Mouse (Mus musculus) adrenal gland, postnatal 10 days (tissue): ENCODE data around the gene Cpa1. TPM values are rescaled to one million over a fixed set of nuclear protein-coding genes. Genes with fewer than 3 reads are reported as not detected.

Experiments used
- DNase-seq: peaks from one replicate; pipeline ENCODE4 v3.0.0; 2021; ENCODE audit warnings: mixed read lengths
- total RNA-seq, 2 experiments: library from RNA; stranded (reverse); gene quantifications; 2 replicates each; pipeline ENCODE4 v1.2.3; 2021

The Cpa1 gene
- total RNA-seq, 2 experiments from 2014 or later: 0.36 TPM; not detected in 1

DNA sequence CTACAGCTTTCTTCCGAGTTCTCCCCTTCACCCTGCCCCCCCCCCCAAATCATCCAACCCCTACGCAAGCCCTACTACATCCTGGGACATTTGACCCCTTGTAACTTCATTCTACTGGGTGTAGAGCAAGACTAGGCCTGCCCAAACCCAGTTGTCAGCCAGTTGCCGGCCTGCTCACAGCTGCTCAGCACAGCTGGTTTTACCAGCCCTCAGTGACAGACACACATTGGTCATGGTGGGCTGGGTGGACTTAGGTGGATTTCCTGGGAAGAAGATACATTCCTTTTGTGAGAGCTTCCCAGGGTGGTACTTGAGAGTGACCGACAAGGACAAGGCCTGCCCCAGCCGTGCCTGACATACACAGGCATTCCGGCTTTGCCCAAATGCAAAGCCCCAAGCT, 18.0 kb upstream of the Cpa1 start:
- no peak for DNase-seq

DNA sequence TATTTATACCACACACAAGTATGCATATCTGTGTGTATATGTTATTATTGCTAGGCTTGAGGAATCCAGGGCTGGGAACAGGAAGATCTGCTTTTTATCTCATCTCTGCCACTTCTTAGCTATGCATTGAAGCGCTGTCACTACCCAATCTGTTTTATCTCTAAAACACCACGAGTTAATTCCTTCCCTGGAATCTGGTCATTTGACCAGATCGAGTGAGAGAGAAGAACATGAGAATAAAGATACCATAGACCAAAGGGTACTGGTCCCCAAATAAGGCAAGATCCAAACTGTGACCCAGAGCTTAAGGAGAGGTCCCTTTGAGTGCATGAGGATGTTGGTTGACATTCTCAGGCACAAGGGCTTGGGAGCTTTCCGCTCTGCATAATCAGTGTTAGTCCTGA, 17.0 kb upstream of the Cpa1 start:
- DNase-seq: no peak

DNA sequence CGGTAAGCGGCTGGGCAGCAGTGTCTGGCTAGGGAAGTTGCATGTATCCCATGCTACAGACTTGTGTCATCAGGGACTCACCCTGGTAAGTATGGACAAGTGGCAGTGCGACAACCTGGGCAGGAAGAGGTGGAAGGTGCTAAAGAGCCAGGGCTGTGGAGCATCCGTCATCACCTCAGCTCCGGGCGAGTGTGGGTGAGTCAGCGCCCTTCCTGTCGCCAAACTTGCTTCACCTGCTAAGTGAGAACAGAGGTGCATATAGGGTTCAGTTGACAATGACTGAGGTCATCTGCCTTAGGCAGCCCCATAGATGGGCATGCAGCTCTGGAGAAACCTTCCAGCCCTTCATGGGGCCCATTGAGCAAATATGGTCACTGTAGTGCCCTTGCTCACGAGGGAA, 14.3 kb upstream of the Cpa1 start:
- no peak for DNase-seq

DNA sequence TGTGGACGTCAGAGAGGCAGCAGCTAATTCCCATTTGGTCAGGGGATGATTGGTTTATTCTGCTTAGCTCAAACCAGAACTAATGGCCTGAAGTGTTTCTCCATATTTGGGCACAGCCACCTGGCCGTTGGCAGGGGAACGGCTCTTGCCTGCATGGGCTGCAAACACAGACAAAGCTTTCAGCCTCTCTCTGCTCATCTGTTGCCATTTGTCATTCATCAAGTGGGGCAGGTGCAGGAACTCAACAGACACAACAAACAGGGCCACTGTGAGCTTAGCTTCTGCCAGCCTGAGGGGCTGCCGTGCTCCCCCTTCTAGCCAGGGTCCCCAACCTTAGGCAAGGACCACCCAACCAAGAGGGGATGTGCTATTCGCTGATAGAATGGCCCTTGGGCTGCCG, 10.9 kb upstream of the Cpa1 start:
- no peak for DNase-seq

DNA sequence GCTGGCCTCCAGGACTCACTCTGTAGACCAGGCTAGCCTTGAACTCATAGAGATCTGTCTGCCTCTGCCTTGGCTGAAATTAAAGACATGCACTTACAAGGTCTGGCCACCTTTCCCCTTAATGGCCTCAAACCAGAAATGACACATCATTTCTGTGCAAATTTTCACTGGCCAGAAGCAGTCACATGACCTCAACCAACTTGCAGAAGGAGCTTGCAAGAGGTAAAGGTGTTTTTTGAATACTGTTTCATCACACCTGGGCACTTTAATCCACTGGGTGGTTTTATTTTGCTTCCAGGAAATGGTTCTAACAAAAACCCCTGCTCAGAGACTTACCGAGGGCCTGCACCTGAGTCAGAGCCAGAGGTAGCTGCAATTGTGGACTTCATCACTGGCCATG, 9.0 kb upstream of the Cpa1 start:
- DNase-seq: no peak

DNA sequence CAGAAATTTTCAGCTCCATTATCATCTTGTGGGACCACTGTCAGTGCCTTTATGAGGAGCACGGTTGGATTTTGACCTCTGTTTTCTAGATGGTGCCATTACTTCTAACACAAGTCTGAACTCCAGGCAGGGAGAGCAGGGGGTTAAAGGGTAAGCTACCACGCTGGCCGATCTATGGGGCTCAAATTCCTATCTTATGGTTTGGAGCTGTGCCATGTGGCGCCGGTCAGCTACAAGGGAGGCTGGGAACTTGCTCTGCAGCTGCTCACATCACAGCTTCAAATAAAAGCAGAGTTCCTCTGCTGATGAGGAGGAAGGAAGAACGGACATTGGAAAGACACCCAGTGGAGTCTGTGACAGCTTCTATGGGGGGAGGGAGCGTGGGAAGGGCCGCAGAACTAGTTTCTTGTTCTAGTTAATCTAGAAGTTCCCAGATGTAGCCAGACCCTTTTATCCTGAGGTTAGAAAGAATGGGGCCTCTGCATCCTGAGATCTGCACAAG, 3.6 kb upstream of the Cpa1 start:
- DNase-seq: no peak

DNA sequence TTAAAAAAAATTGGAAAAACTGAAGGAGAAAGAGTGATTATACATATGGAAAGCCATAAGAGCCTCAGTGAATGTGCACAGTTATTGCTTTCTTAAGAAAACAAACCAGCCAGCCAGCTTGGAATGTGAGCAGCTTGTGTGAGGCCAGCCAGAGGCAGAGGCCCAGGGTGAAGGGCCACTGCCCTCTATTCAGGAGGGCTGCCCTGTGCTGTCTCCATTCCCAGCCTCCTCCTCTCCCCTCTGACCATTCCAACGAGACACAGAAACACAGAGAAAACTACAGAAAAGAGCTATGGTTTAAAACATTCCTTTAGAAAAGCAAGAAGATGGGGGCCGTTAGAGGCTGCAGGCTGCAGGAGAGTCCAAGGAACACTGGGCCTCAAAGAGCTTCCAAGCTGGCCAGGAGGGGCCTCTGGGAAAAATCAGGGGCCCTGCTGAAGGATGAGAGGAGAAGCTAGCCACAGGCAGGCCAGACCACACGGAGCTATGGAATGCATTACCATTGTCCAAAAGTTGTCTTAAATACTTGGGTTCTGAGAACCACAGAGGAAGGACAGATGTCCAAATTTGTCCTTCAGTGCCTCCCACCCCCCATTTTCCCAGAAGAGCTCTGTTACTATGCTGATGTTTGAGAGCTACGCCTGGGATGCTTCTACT, 2.7 kb upstream of the Cpa1 start:
- no peak for DNase-seq

DNA sequence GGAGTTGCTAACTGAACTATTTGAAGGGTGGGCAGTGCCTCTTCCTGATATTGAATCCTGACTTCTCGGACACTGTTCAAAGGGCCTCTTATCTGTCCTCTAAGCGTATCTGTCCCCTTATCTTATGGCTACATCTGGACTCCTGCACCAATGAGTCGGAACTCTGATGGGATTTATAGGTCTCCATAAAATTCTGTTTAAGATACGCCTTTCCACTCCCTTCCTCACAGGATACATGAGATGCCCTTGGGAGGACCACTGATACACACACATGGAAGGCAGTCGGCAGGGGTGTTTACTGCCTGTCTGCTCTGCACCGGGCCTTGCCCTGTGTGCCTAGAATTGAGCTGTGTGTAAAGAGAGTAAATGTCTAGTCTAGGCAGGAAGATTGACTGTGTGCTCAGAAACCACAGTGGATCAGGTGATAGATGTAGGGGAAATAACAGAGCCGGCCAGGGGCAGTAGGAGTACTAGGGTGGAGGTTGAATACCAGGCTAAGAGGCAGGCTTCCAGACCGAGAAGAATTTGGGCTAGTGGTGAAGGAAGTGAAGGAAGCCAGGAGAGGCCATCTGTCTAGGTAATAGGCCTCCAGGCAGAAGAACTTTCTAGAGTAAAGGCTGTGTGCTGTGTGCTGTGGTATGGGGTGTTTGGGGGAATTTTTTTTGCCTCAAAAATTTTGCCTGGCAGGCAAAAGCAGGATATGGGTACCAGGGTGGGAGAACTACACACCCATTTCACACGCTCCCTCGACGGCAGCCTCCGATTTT, 4.9 kb downstream of the Cpa1 start:
- DNase-seq: no peak

DNA sequence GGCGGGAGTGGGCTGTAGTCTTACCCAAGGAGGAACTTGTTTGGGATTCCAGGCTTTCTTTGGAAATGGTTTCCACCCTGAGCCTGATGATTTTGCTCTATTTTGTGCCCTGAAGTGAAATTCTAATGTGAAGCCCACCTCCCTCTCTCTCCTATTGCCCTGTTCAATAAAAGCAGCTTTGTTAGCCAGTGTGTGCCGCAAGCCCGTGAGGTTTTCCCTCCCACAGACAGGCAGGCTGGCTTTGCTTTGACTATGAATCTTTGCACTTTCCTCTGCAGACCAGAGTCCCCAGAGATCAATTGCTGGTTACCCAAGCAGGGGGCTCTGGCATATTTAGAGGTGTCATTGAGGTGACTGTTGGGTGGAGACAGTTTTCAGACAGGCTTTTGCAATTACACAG, 5.4 kb downstream of the Cpa1 start:
- DNase-seq: no peak

DNA sequence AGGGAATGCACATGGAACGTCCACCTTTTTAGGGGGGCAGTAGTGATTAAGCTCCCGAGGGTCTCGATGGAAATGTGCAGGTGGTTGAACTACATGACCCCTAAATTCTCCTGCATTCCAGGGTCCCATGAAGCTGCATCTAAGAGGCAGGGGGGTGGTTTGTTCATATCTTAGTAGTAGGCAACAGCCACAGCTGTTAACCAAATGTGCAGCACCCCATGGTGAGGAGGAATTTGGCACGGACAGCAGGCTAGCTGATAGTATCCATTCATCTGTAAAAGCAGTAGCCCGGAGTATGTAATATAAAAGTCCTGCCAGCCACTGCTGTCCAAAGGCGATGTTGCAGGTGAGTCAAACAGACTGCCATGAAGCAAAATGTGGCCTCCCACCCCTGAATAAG, 6.4 kb downstream of the Cpa1 start:
- DNase-seq: no peak

DNA sequence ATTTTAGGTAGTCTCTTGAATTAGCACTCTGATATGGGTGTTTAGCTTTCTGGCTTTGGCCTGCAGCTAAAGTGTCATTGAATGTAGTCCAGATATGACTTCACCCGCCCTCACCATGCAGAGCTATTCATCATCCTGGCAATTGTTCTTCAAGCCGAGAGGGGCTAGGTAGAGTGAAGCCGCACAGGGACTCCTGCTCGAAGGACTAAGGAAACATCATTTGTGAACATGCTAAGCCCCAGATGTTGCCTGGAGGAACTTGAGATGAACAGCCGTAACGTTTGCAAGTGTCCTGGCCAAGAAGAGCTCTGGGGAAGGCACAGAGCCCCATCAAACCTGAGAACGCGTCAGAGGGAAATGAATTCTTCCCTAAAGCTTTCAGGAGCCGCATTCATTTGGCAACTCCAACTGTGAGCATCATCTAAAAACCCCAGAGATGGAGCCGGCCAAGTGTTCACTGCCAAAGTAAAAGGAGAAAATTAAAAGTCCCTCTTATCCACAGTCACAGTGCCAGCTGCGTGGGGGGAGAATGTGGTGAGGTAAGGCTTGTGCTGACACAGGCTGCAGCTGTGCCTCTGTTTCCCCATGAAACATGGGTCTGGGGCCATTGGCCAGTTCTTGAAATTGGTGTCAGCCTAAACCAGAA, 10.8 kb downstream of the Cpa1 start:
- peak; percentile 27 for DNase-seq

DNA sequence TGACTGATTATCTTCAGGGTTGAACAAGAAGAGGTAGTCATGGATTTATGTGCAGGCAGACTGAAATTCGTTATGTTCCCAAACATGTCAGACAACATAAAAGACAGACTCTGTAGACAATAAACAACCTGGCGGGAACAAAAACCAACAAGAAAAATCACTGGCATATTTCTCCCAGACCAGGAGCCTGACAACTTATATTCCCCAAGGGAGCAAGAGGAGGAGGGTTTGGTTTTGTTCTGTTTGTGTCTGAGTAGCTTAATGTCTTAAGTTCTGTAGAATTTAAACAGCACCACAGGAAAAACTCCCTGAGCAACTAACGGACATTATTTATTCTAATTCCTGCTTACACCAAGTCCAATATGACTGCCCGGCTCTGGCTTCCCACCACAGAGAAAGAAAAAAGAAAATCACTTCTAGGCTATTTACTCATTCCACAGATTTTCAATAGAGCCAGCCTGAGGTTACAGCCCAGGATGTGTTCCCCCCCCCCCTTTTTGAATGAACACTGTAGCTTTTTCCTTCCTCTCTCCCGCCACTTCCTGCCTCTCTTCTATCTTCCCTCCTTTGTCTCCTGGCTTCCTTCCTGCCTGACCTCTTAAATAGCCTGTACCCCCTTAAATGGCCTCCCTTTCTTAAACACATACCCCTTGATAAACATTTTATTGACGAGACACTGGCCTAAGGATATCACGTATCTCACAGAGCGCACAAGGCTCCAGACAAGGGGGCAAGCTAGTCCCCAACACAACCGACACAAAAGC, 13.6 kb downstream of the Cpa1 start:
- no peak for DNase-seq

DNA sequence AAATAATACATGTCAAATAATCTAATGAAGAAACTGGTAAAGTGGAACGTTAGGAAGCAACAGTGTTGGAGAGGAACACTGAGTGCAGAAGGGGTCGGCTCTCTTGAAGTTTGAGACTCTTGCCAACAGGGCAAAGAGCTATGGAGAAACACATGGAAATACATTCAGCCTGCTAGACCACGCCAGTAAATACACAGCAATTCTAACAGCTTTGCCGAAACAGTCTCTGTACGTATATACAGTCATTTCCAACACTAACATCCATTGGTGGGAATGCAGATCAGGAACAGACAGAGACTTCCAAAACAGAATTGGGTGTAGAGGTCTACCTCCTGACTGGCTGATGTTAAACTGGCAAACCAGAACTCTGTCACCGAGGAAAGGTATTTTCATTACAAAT, 14.5 kb downstream of the Cpa1 start:
- DNase-seq: no peak

DNA sequence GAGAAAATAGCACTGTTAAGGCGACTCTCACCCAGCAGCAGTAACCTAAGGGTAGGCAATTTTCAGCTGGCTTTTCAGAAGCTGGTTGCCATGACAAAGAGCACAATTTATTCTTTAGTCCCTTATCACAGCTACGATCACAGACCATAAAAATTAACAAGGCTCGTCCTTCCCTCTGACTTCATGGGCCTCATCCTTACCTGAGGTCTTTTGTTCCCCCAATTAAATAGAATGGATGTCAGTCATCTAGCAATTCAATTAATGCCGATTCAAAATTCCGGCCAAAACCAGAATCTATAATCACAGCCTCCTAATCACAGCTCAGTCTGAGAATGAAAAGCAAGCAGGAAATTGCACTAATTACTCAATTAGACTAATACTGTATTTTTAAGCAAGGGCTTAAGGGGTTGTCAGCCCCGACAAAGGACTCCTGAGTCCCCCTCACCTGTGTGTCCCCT, 15.4 kb downstream of the Cpa1 start:
- no peak for DNase-seq

DNA sequence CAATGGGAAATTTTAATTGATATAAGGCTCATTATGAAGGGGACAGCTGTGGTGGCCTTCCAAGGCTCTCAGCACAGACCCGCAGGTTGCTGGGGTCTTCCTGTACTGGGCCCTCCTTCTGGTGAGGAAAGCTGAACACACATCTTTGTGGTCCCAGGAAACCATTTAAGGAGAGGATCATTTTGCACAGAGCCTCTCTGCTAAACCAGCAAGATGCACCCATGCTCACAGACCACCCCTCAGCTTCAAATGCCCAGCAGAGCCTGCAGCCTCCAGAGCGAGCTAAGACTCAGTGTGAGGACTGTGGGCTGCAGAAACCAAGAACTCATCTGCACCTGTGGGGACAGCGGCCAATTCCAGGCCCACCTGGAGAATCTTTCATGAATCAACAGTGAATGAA, 15.9 kb downstream of the Cpa1 start:
- no peak for DNase-seq

DNA sequence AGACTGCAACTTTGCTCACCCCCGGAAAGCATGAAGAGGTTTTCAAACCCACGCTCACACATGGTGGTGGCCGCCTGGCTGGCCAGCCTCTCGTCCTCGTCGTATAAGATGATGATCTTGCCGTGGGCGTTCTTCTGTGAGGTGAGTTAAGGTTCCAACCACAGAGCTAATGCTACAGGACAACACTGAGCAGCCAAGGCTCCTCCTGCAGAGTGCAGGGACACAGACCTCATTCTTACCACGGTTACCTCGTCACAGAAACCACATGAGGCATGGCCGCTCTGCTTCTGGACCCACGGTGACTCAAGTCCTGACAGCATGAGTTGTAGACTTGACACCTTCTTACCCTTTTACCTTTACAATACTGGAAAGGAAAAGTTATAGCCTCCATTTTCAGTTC, 18.3 kb downstream of the Cpa1 start:
- DNase-seq: no peak

DNA sequence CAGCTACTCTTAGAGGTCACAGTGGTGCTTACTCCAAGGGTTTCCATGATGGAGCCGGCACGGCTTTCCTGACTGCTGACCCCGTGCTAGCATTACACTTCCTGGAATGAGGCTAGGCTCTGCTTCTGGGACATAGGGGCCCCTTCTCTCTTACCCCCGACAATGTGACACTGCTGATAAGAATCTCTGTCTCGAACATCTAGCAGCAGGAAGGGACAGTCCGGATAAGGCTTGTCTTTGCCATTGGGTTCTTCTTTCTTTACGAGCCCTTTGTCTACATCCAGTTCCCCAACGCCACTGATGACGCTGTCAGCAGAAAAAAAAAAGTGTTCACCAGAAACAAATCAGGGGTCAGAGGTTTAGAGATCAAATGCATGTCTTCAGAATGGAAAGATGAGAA, 19.6 kb downstream of the Cpa1 start:
- no peak for DNase-seq

DNA sequence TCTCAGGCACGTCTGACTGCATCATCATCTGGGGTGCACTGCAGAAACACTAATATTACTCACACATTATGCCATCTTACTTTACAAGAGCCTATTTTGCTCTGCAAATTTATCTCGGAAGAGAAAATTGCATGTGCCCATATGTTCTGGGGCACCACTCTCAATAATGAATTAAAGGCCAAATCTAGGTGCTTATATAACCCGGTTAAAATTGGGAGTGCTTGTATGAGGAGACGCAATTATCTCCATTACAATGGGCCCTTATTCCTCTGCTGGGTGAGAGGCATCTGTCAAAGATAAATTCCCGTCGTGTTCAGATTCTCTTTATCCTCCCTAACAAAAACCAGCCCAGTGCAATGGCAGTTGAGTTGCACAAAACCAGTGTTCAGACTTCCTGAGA, 25.8 kb downstream of the Cpa1 start:
- no peak for DNase-seq

DNA sequence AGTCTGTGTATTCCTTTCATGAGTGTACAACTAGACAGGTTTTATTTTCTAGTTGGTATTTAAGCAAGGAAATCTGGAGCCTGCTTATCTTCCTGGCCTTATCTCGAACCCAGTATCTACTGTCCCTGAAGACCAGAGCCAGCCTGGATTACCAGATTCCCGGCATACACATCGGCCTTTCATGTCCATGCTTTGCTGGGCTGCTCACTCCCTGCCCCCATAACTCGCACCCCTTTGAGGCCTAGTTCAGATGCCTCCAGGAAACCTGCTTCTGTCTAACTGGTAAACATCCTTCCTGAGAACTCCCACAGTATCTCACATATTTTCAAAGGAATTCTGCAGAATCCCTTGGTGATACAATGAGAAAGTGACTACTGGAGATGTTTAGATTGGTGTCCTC, 26.3 kb downstream of the Cpa1 start:
- no peak for DNase-seq

DNA sequence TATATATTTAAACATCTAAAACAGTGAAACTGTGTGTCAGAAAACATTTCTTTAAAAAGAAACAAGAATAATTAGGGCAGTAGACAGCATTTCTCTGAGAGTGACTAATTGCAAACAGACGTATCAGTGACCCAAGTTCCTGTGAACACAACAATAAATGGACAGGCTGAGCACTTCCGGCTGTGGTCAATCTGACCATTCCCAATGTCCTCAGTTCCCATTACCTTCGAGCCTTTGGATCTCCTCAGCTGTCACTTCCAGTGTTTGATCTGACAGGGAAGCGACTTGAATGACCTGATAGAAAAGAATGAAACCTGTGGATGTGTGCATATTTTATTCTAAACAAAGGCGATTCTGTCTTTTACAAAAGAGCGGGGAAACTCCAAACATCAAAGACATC, 27.0 kb downstream of the Cpa1 start:
- no peak for DNase-seq

DNA sequence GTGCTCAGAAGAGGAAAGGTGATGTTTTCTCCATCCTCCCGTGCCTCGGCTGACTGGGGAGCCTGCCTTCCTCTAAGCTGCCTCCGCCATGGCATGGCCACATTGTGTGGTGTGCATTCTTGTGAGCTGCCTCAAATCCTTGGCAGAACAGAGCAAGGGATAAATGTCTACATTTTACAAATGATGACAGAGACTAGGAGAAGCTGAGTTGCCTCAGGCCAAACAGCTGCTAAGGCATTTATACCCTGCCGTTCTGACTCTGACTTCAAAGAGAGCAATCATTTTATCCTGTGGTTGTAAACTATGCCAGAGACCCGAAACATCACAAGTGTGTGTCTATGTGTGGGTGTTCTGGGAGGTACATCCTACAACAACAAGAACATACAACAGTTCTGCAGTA, 28.6 kb downstream of the Cpa1 start:
- no peak for DNase-seq

DNA sequence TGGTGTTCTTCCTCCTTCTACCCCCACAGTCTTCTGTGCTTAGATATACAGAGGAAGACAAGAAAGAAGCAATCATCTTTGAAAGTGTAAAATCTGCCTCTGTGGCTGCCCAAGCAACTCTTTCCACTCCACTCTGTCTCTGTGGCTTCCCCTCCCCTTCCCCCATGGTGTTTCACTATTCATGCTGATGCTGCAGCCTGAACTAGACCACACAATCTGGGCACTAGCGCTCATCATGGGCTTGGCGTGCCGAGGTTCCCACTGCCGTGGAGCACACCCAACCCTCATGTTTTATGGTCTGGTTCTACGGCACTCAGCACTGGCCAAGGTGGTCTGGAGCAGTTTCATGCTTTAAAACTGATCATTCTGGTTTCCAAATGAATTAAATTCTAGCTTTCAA, 32.7 kb downstream of the Cpa1 start:
- no peak for DNase-seq
